Mouse (Mus musculus): Measurements from ENCODE around the gene Cxcl3.
"Not testable (repeated sequence)": the region's sequence is repeated elsewhere in the genome, so short reads cannot be mapped to it uniquely, and the experiment has no call there.

Gene Cxcl3

GRCm38 (mm10) chr5:90790074-90790502, 4.2 kb downstream of the Cxcl3 start:
- DNase-seq (ENCODE audit: low read depth, low spot score) = no peak

GRCm38 (mm10) chr5:90794195-90794625, 8.3 kb downstream of the Cxcl3 start, which contains the start of gene Cxcl15:
Gene Cxcl15 (plus strand): TSS chr5:90794534.
- DNase-seq (ENCODE audit: low read depth, low spot score) = no peak

GRCm38 (mm10) chr5:90795392-90795791, 9.5 kb downstream of the Cxcl3 start:
- not testable (repeated sequence) for DNase-seq (ENCODE audit: low read depth, low spot score)

- no peak for DNase-seq (ENCODE audit: low read depth, low spot score)
Observed at GRCm38 (mm10) chr5:90804574-90804973, 18.7 kb downstream of the Cxcl3 start.

- no peak for DNase-seq (ENCODE audit: low read depth, low spot score)
Observed at GRCm38 (mm10) chr5:90806050-90806449, 20.1 kb downstream of the Cxcl3 start.

- no peak for DNase-seq (ENCODE audit: low read depth, low spot score)
Observed at GRCm38 (mm10) chr5:90807176-90807950, 21.5 kb downstream of the Cxcl3 start.

- no peak for DNase-seq (ENCODE audit: low read depth, low spot score)
Observed at GRCm38 (mm10) chr5:90819756-90820155, 33.9 kb downstream of the Cxcl3 start.

- DNase-seq (ENCODE audit: low read depth, low spot score) = no peak
Observed at GRCm38 (mm10) chr5:90832145-90832767, 46.4 kb downstream of the Cxcl3 start.

GRCm38 (mm10) chr5:90832768-90833388, 47.0 kb downstream of the Cxcl3 start:
- no peak for DNase-seq (ENCODE audit: low read depth, low spot score)

GRCm38 (mm10) chr5:90834436-90834835, 48.5 kb downstream of the Cxcl3 start:
- DNase-seq (ENCODE audit: low read depth, low spot score) = no peak

- no peak for DNase-seq (ENCODE audit: low read depth, low spot score)
Observed at GRCm38 (mm10) chr5:90838582-90838981, 52.7 kb downstream of the Cxcl3 start.
